Mouse (Mus musculus): ENCODE results near the gene Prdm16. TPM values are rescaled to one million over a fixed set of nuclear protein-coding genes. Genes with fewer than 3 reads are reported as not detected.

Prdm16 gene
- polyA plus RNA-seq, 1 experiment from 2014 or later: 11.8 TPM

GRCm38 (mm10) chr4:154599977-154600376 is 36.7 kb downstream of the Prdm16 start:
- no peaks in the 10 kb centered on the region for H3K9me3 ChIP-seq (replicated peaks; ENCODE audit: control insufficient read depth, low read length, poor library complexity, severe bottlenecking)
- peaks cover 15% of the 10 kb centered on the region for H3K4me1 ChIP-seq (ENCODE audit: control insufficient read depth, insufficient read depth, low read length)
- H3K4me3 ChIP-seq (ENCODE audit: low read depth, low read length): no peak overlapping the region
- no peak overlapping the region for H3K9ac ChIP-seq (ENCODE audit: low read depth, low read length)
- H3K4me2 ChIP-seq (ENCODE audit: low read length): no peak overlapping the region
- ATAC-seq: peak; percentile 40; the same call in 1 of the 2 replicates
- 6% methylated on average over 10 of the region's 10 CpGs for WGBS
- H3K36me3 ChIP-seq (ENCODE audit: control insufficient read depth, insufficient read depth, low read length): no peaks in the 10 kb centered on the region
- H3K27ac ChIP-seq (ENCODE audit: low read length): peak overlapping the region; percentile 17; the same call in 1 of the 2 replicates
- H3K27me3 ChIP-seq (ENCODE audit: control insufficient read depth, insufficient read depth, low read depth, low read length): no peaks in the 10 kb centered on the region; the same call in 1 of the 2 replicates

GRCm38 (mm10) chr4:154598357-154598756 is 38.3 kb downstream of the Prdm16 start:
- 34% methylated on average over 7 of the region's 7 CpGs for WGBS
- no peaks in the 10 kb centered on the region for H3K36me3 ChIP-seq (ENCODE audit: control insufficient read depth, insufficient read depth, low read length)
- H3K27ac ChIP-seq (ENCODE audit: low read length): no peak overlapping the region
- ATAC-seq: no peak
- no peak overlapping the region for H3K9ac ChIP-seq (ENCODE audit: low read depth, low read length)
- no peaks in the 10 kb centered on the region for H3K27me3 ChIP-seq (ENCODE audit: control insufficient read depth, insufficient read depth, low read depth, low read length)
- no peaks in the 10 kb centered on the region for H3K9me3 ChIP-seq (replicated peaks; ENCODE audit: control insufficient read depth, low read length, poor library complexity, severe bottlenecking)
- no peak overlapping the region for H3K4me2 ChIP-seq (ENCODE audit: low read length)
- H3K4me1 ChIP-seq (ENCODE audit: control insufficient read depth, insufficient read depth, low read length): peaks cover 22% of the 10 kb centered on the region
- no peak overlapping the region for H3K4me3 ChIP-seq (ENCODE audit: low read depth, low read length)

GRCm38 (mm10) chr4:154596805-154597204 is 39.9 kb downstream of the Prdm16 start:
- H3K4me2 ChIP-seq (ENCODE audit: low read length): no peak overlapping the region
- no peak for ATAC-seq
- H3K27ac ChIP-seq (ENCODE audit: low read length): no peak overlapping the region
- H3K36me3 ChIP-seq (ENCODE audit: control insufficient read depth, insufficient read depth, low read length): no peaks in the 10 kb centered on the region
- WGBS: 64% methylated on average over 4 of the region's 4 CpGs
- H3K9ac ChIP-seq (ENCODE audit: low read depth, low read length): no peak overlapping the region
- peaks cover 22% of the 10 kb centered on the region for H3K4me1 ChIP-seq (ENCODE audit: control insufficient read depth, insufficient read depth, low read length)
- no peaks in the 10 kb centered on the region for H3K27me3 ChIP-seq (ENCODE audit: control insufficient read depth, insufficient read depth, low read depth, low read length)
- no peaks in the 10 kb centered on the region for H3K9me3 ChIP-seq (replicated peaks; ENCODE audit: control insufficient read depth, low read length, poor library complexity, severe bottlenecking)
- no peak overlapping the region for H3K4me3 ChIP-seq (ENCODE audit: low read depth, low read length)

- Histone ChIP-seq H3K36me3 (ENCODE audit: control insufficient read depth, insufficient read depth, low read length) (no peaks in the 10 kb centered on the region), H3K27me3 (ENCODE audit: control insufficient read depth, insufficient read depth, low read depth, low read length) (no peaks in the 10 kb centered on the region), H3K4me1 (ENCODE audit: control insufficient read depth, insufficient read depth, low read length) (peaks cover 15% of the 10 kb centered on the region), H3K9ac (ENCODE audit: low read depth, low read length) (0 out of 2 replicates have a peak overlapping the region, but pooled peaks have one; percentile 8), H3K4me2 (ENCODE audit: low read length) (no peak overlapping the region), H3K4me3 (ENCODE audit: low read depth, low read length) (no peak overlapping the region), H3K27ac (ENCODE audit: low read length) (peak overlapping the region; percentile 48; the same call in 1 of the 2 replicates), H3K9me3 (replicated peaks; ENCODE audit: control insufficient read depth, low read length, poor library complexity, severe bottlenecking) (no peaks in the 10 kb centered on the region)
- ATAC-seq: peak; percentile 20; the same call in 1 of the 2 replicates
- WGBS: 7% methylated on average over 20 of the region's 21 CpGs
These were observed 41.7 kb downstream of the Prdm16 start for GRCm38 (mm10) chr4:154594761-154595556.

GRCm38 (mm10) chr4:154594116-154594760 is 42.4 kb downstream of the Prdm16 start:
- Histone ChIP-seq H3K27ac (ENCODE audit: low read length) (no peak overlapping the region), H3K36me3 (ENCODE audit: control insufficient read depth, insufficient read depth, low read length) (no peaks in the 10 kb centered on the region), H3K4me1 (ENCODE audit: control insufficient read depth, insufficient read depth, low read length) (peaks cover 15% of the 10 kb centered on the region), H3K4me2 (ENCODE audit: low read length) (no peak overlapping the region), H3K4me3 (ENCODE audit: low read depth, low read length) (no peak overlapping the region), H3K9ac (ENCODE audit: low read depth, low read length) (no peak overlapping the region), H3K27me3 (ENCODE audit: control insufficient read depth, insufficient read depth, low read depth, low read length) (no peaks in the 10 kb centered on the region), H3K9me3 (replicated peaks; ENCODE audit: control insufficient read depth, low read length, poor library complexity, severe bottlenecking) (no peaks in the 10 kb centered on the region)
- ATAC-seq: no peak
- 26% methylated on average over 17 of the region's 17 CpGs for WGBS

GRCm38 (mm10) chr4:154592562-154592961 is 44.1 kb downstream of the Prdm16 start:
- peaks cover 7% of the 10 kb centered on the region; the same call in 1 of the 2 replicates for H3K4me1 ChIP-seq (ENCODE audit: control insufficient read depth, insufficient read depth, low read length)
- H3K36me3 ChIP-seq (ENCODE audit: control insufficient read depth, insufficient read depth, low read length): no peaks in the 10 kb centered on the region
- H3K27me3 ChIP-seq (ENCODE audit: control insufficient read depth, insufficient read depth, low read depth, low read length): no peaks in the 10 kb centered on the region
- no peak overlapping the region for H3K9ac ChIP-seq (ENCODE audit: low read depth, low read length)
- H3K9me3 ChIP-seq (replicated peaks; ENCODE audit: control insufficient read depth, low read length, poor library complexity, severe bottlenecking): no peaks in the 10 kb centered on the region
- no peak for ATAC-seq
- H3K4me3 ChIP-seq (ENCODE audit: low read depth, low read length): no peak overlapping the region
- 75% methylated on average over 13 of the region's 13 CpGs for WGBS
- no peak overlapping the region for H3K4me2 ChIP-seq (ENCODE audit: low read length)
- no peak overlapping the region for H3K27ac ChIP-seq (ENCODE audit: low read length)

GRCm38 (mm10) chr4:154590910-154591309 is 45.8 kb downstream of the Prdm16 start:
- H3K27ac ChIP-seq (ENCODE audit: low read length): no peak overlapping the region
- no peak overlapping the region for H3K4me2 ChIP-seq (ENCODE audit: low read length)
- 0 out of 2 replicates have a peak, but pooled peaks have one; percentile 22 for ATAC-seq
- 28% methylated on average over 11 of the region's 11 CpGs for WGBS
- no peaks in the 10 kb centered on the region for H3K36me3 ChIP-seq (ENCODE audit: control insufficient read depth, insufficient read depth, low read length)
- H3K9ac ChIP-seq (ENCODE audit: low read depth, low read length): no peak overlapping the region
- H3K4me3 ChIP-seq (ENCODE audit: low read depth, low read length): no peak overlapping the region
- H3K27me3 ChIP-seq (ENCODE audit: control insufficient read depth, insufficient read depth, low read depth, low read length): no peaks in the 10 kb centered on the region
- H3K4me1 ChIP-seq (ENCODE audit: control insufficient read depth, insufficient read depth, low read length): peaks cover 7% of the 10 kb centered on the region; the same call in 1 of the 2 replicates
- no peaks in the 10 kb centered on the region for H3K9me3 ChIP-seq (replicated peaks; ENCODE audit: control insufficient read depth, low read length, poor library complexity, severe bottlenecking)

GRCm38 (mm10) chr4:154586334-154586733 is 50.3 kb downstream of the Prdm16 start:
- H3K4me2 ChIP-seq (ENCODE audit: low read length): no peak overlapping the region
- no peak overlapping the region for H3K27ac ChIP-seq (ENCODE audit: low read length)
- no peak overlapping the region for H3K4me3 ChIP-seq (ENCODE audit: low read depth, low read length)
- WGBS: 54% methylated on average over 11 of the region's 11 CpGs
- H3K4me1 ChIP-seq (ENCODE audit: control insufficient read depth, insufficient read depth, low read length): no peaks in the 10 kb centered on the region
- H3K9ac ChIP-seq (ENCODE audit: low read depth, low read length): no peak overlapping the region
- no peaks in the 10 kb centered on the region; the same call in 1 of the 2 replicates for H3K27me3 ChIP-seq (ENCODE audit: control insufficient read depth, insufficient read depth, low read depth, low read length)
- H3K9me3 ChIP-seq (replicated peaks; ENCODE audit: control insufficient read depth, low read length, poor library complexity, severe bottlenecking): no peaks in the 10 kb centered on the region
- H3K36me3 ChIP-seq (ENCODE audit: control insufficient read depth, insufficient read depth, low read length): no peaks in the 10 kb centered on the region
- no peak for ATAC-seq

- 55% methylated on average over 14 of the region's 14 CpGs for WGBS
- Histone ChIP-seq H3K4me1 (ENCODE audit: control insufficient read depth, insufficient read depth, low read length) (no peaks in the 10 kb centered on the region), H3K27me3 (ENCODE audit: control insufficient read depth, insufficient read depth, low read depth, low read length) (no peaks in the 10 kb centered on the region; the same call in 1 of the 2 replicates), H3K9me3 (replicated peaks; ENCODE audit: control insufficient read depth, low read length, poor library complexity, severe bottlenecking) (no peaks in the 10 kb centered on the region), H3K4me2 (ENCODE audit: low read length) (no peak overlapping the region), H3K36me3 (ENCODE audit: control insufficient read depth, insufficient read depth, low read length) (no peaks in the 10 kb centered on the region), H3K4me3 (ENCODE audit: low read depth, low read length) (no peak overlapping the region), H3K9ac (ENCODE audit: low read depth, low read length) (no peak overlapping the region), H3K27ac (ENCODE audit: low read length) (no peak overlapping the region)
- ATAC-seq: no peak
These were observed 50.9 kb downstream of the Prdm16 start for GRCm38 (mm10) chr4:154585779-154586178.

Data from midbrain, embryonic 16.5 days (tissue).